Mouse (Mus musculus) layer of hippocampus, postnatal 14 days (tissue): ENCODE data around the gene Miga1. TPM values are rescaled to one million over a fixed set of nuclear protein-coding genes. Genes with fewer than 3 reads are reported as not detected.

ENCODE experiments used
- DNase-seq, 2 experiments: peaks; one replicate each; pipeline ENCODE4 v3.0.0; 2021 to 2022; ENCODE audit warnings: low spot score in 2 of 2, mixed read lengths in 1 of 2
- total RNA-seq, 2 experiments: library from RNA; stranded (reverse); gene quantifications; 2 replicates each; pipeline ENCODE4 v1.2.3; 2021

The Miga1 gene
- total RNA-seq, 2 experiments from 2014 or later: 80.6 to 85.6 TPM

DNA sequence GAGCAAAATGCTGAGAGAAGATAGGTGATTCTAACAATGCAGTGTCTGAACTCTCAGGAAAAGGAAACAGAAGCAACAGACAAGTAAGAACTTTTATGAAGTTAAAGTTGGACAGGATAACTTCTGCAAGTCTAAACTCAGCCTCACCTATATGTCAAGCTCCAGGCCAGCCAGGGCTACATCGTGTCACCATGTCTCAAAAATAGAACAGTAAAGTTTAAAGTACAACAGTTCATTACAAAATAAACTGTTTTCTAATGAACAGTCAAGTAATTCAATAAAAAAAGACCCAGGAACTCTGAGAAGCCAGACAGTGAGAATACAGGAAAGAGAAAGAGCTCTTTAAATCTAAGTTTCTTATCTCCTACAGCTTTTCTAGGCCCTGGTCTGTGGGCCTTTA is 89.7 kb downstream of the Miga1 start:
- no peak for DNase-seq

DNA sequence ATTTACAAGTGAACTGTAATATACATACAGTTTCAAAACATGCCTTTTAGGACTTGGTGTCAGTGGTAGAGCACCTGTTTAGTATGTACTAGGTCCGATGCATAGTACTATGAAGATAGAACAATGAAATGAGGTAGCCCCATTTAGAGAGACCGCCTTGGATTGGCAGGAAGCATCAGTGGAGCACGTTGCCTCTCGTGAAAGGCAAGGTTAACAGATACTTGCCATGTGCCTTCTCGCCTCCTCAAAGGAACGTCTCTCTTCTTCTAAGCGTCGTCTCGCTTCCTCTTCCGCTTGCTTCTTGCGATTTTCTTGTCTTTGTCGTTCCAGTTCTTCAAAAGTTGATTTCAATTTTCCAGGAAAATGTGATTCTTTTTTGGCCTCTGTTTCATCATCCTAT is 92.5 kb downstream of the Miga1 start:
- DNase-seq: no peak

DNA sequence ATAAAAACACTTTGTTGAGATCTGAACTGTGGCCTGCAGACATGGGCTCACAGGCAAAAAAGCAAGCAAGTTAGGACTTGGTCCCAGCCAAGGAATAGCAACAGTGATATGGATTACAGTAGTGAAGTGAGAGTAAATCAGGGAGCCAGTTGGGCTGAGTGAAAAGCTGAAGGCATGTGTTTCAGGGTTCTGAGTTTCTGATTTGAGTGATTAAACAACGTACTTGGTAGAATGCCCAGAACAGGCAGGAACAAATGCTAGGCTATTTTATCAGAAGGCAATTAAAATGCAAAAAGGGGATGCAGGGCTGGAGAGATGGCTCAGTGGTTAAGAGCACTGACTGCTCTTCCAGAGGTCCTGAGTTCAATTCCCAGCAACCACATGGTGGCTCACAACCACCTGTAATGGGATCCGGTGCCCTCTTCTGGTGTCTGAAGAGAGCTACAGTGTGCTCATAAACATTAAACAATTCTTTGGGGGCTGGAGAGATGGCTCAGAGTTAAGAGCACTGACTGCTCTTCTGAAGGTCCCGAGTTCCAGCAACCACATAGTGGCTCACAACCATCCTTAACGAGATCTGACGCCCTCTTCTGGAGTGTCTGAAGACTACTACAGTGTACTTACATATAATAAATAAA is 94.8 kb downstream of the Miga1 start:
- DNase-seq: peak in 1 of 2 experiments; percentile 82

DNA sequence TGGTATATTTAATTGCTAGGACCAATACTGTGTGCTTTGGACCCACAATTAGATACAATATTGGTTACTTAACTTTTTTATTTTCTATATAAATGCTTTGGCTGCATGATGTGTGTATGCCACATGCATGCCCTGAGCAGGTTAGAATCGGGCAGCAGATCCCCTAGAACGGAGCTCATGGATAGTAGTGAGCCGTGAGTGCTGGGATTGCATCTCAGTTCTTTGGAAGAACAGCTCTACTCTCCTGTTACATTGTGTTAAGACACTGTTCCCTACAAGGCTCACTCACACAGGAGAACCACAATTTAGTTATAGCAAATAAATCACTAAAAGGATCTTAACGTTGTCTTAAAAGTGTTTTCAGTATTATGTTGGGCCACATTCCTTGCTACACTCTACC is 96.9 kb downstream of the Miga1 start:
- DNase-seq: no peak

DNA sequence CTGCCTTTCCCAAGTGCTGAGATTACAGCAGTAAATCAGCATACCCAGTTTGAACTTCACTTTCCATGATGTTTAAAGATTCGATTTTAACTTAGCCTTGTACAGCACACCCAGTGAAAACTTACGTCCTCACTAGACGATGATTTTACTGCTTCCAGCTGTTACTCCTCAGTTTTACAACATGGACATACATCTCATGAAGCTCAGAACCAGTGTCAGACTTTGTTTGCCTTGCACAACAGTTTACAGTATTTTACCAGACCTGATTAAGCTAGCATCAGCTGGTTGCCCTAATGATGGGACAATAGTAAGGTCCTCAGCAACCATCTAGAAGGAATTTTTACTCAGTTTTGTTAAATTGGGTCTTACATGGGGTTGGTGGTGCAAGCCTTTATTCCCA is 99.1 kb downstream of the Miga1 start:
- DNase-seq: no peak

DNA sequence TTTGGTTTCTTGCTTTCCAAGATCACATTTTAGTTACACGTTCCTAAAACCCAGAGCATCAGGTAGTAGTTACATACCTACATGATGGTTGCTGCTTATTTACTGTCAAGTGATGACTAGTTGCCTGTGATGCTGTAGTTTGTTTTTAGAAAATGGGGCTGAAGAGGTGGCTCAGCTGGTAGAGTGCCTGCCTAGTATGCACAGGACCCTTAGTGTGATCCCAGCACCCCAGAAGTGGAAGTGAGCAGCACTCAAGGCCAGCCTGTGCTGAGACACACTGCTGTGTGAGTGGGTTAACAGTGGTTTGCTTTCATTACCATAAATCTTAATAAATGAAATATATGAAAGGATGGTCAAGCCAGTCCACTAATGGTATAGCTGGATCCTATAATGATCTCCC is 100.6 kb downstream of the Miga1 start:
- DNase-seq: no peak

DNA sequence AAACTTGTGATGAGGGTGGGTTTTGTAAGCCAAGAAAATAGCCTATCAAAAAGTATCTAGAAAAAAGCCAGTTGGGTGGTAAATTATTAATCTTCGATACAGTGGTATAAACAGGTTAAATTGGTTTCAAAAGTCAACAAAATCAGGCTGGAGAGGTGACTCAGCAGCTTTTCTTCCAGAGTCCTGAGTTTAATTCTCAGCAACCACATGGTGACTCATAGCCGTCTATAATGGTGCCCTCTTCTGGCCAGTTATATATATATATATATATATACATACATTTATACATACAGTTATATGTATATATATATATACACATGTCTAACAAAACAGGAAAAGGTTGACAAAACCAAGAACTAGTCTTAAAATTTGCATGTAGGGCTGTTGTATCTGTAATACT is 101.4 kb downstream of the Miga1 start:
- no peak for DNase-seq

DNA sequence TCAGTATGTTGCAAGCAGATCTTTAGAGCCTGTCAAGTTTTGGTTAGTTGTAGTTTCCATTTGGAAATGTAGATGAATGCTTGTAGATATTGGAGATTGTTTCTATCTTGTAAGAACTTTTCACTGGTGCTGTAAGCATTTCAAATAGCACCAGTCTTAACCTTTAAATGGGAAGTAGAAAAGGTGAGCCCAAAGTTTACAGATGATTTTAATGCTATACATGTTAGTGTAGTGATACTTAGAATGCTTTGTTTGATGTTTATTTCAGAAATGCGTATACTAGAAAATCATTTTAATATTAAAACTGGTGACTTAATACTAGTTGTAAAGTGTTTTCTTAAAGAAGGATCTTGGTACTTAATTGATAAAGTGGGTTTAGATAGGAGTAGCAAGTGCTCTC is 104.4 kb downstream of the Miga1 start:
- DNase-seq: no peak

DNA sequence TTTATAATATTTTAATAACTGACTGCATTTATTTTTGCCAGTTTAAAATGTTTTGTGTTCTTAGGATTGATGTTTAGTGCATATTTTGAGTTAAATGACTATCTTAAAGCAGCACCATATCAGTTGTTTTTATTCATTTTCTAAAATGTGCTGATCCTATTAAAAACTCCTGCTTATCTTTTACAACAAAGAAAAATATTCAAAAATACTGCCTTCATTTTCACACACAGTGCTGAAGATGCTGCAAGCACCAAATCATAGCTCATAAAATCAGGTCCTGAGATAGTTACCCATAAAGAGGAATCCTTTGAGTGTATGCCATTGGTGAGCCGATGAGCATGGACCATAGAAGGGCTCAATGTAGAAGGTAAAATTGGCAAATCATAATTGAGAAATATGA is 105.0 kb downstream of the Miga1 start:
- no peak for DNase-seq

DNA sequence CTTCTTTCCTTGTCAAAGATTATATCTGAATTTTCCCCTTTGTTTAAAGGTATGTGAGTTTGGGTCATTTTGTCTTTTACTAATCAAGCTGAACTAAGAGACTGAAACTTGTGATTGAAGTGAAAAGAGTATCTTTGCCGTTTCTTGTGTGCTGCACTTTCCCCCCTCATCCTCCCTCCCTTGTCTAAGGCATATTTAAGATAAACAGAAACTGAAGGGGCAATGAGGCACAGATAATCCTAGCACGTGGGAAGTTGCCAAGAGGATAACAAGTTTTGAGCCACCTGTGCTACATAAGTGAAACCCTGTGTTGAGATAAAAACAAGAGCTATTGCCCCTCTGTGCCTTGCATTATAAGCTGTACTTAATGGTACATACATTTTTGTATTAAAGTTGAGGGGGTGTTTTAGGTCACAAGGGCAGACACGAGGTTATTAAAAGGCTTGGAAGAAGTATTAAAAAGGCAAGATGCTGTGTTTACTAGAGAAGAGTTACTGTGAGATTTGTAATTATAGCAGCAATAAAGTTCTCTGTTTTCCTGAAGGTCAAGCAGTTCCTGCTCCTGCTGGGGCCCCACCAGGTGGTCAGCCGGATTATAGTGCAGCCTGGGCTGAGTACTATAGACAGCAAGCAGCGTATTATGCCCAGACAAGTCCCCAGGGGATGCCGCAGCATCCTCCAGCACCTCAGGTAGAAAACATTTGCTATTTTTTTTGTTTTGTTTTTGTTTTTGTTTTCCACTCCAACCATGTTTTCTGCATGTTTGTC is 108.7 kb downstream of the Miga1 start:
- DNase-seq: no peak

DNA sequence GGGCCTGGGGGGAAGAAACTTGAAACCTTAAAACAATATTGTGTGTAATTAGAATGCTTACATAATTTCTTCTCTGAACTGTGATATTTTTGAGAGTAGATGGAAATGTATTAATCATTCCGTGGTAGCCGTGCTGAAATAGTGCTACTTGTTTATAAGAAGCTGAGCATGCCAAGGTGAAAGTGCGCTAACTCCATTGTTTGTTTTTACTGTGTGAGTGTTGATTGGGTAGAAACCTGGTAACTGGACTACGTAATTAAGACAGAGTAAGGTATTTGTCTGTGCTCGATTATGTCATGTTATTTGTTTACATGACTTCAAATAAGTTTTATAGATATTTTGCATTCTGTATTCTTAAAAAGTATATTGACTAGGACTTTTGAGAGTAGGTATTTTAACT is 110.9 kb downstream of the Miga1 start:
- DNase-seq: no peak

DNA sequence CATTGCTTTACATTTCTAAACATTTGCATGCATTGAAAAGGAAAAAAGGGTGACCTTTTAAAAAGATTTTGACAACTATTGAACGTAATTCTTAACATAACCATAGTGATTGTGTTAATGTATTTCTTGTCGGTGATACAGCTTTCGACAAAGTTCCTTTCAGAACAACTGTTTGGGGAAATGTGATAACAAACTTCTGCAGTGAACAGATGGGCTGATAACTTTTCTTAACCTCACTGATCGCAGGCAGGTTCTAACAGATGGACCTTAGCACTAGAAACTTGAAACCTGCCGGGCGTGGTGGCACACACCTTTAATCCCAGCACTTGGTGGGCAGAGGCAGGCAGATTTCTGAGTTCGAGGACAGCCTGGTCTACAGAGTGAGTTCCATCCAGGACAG is 111.4 kb downstream of the Miga1 start:
- DNase-seq: no peak

DNA sequence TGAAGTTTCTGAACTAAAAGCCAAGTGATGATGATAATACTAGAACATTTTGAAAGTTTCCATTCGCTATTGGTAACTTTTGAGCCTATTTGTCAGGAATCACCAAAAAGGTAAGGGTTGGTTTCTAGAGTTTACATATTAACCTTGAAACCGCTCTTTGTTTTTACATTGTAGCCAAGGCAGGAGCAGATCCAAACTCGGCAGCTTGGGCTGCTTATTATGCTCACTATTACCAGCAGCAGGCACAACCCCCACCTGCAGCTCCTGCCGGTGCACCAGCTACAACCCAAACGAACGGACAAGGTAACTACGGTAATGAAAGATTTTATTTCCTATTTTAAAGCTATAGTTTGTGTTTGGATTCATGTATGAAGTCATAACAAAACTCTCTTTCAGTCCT is 114.3 kb downstream of the Miga1 start:
- DNase-seq: no peak

DNA sequence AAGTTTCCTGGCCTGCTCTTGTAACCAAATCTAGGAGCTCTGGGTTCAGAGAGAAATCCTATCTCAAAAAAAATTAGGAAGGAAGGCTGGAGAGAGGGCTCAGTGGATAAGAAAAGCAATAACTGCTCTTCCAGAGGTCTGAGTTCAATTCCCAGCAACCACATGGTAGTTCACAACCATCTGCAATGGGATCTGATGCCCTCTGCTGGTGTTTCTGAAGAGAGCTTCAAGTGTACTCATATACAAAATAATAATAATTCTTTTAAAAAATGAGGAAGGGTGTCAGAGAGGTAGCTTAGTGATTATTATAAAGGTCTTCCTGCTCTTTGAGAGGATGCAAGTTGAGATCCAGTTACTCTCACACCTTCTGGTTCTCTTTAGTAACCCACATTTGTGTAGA is 115.3 kb downstream of the Miga1 start:
- DNase-seq: no peak

Other genes with a start within 250 kb of the Miga1 start
- gene Gipc2, start 174.2 kb downstream of the Miga1 start, total RNA-seq: 1 to 10 TPM; 1.4 to 3.0 TPM
- 10 to 100 TPM; 52.9 to 54.0 TPM for gene Dnajb4, start 130.1 kb downstream of the Miga1 start, total RNA-seq
- gene Fubp1, start 130.0 kb downstream of the Miga1 start, total RNA-seq: 100 to 1,000 TPM; 119 to 133 TPM
- 1 to 10 TPM; 1.5 to 4.7 TPM for gene Nexn, start 74.1 kb downstream of the Miga1 start, total RNA-seq
- 100 to 1,000 TPM; 110 to 112 TPM for gene Usp33, start 6.1 kb upstream of the Miga1 start, total RNA-seq
- gene Zzz3, start 55.1 kb upstream of the Miga1 start, total RNA-seq: 10 to 100 TPM; 34.8 to 37.3 TPM